Mouse (Mus musculus): Measurements from ENCODE around the gene Evi2a.

Evi2a gene

DNA sequence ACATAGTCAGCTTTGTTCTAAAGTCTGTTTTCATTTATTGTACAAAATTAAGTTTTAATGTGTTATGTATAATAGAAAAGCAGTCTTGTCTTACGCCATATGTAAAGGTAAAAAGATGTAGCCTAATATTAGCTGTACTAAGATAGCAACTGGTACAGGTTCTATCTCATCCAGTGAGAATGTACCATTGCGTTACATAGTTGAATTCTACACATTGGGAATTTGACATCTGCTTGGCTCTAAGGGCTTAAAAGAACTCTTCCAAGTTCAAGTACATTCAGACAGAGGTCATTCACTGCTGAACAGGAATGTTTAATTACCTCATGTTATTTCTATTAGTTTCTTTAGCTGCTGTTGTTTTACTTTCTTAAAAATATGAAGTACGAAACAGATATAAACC lies 3.9 kb downstream of the Evi2a start:
- DNase-seq (ENCODE audit: low spot score in 2 of 2), result no peak

DNA sequence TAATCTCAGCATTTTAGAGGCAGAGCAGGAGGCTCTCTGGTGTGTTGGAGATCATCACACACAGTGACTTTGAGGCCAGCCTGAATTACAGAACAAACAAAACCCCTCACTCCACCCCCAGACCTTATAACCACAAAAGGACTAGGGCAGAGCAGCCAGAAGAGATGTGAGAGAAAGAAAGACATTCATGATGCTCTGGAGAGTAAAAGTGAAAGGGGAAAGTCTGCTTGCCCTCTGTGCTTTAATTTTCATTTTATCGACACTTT lies 6.2 kb downstream of the Evi2a start:
- no peak for DNase-seq (ENCODE audit: low spot score in 2 of 2)

DNA sequence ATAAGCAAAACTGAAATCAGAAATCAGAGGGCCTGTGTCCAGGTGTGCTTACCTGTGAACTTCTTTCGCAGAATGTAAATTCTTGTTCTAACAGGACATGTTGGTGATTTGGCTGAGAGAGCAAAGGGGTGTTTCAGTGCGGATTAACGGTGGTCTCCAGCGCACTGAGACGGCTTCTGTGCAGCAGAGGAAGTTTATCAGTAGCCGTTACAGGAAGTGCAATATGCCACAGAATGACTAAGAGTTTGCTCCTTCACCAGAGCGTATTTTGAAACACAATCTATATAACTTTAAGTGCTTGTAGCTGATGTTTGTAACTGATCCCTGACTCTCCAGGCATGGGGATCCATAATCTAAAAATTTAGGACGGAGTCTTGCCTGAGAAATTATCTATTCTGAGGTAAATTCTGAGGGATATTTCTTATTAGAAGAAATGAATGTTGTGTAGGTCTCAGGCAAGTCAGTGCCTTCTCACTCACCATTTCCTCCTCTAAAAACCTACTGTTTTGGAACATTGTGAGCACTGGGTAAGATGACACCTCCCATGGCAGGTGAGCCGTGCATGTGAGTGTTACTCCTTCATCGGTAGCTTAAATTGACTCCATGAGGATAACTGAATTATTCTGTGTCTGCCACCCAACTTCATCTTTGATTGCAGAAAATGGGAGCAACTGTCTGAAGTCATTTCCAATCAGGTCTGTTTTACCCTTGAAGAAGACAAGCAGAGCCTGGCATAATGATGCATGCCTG lies 6.7 kb downstream of the Evi2a start, which contains the start of gene Evi2b:
TSS of gene Evi2b (minus strand) at position 203 of the 750 bp plus-strand sequence.
- peak; percentile 44 to 53 for DNase-seq (ENCODE audit: low spot score in 2 of 2)

DNA sequence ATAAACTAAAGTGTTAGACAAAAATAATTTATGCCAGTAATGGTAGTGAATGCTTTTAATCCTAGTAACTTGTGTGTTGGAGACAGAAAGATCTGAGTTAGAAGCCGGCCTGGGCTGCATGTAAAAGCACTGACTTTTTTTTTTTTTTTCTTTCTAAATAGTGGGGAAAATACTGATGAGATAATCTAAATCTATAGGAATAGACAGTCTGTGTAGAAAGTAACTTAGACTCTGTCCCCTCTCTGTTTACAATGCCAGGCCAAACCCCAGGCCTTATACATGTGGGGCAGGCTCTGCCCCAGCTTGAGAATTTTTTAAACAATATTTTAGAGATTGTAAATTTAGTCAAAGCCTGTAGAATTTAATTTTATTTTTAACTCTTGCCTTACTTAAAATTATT lies 7.5 kb downstream of the Evi2a start:
- DNase-seq (ENCODE audit: low spot score in 2 of 2), result no peak

GRCm38 (mm10) chr11:79521930-79522329 lies 8.5 kb downstream of the Evi2a start:
- no peak for DNase-seq (ENCODE audit: low spot score in 2 of 2)

- DNase-seq (ENCODE audit: low spot score in 2 of 2), result no peak
Observed at GRCm38 (mm10) chr11:79520772-79521171, 9.6 kb downstream of the Evi2a start.

DNA sequence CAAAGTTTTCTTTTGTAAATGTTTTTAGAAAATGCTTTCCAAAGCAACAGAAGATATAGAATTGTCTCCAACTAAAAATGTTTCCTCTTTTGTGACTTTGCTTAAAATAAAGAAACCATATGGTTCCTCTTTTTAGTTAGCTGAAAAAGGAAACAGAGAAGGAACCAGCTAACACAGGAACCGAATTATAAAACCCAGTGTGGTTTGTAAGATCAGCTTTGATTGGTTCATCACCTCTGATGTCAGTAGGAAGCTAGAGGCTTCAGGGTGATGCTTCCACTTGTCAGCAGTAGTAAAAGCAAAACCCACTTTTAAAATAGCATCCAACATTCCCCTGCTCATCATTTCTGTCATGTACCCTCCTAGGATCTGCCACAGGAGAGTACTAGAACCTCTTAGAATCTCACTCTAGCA lies 10.5 kb downstream of the Evi2a start:
- no peak for DNase-seq (ENCODE audit: low spot score in 2 of 2)

GRCm38 (mm10) chr11:79519299-79519698 lies 11.1 kb downstream of the Evi2a start:
- DNase-seq (ENCODE audit: low spot score in 2 of 2), result no peak

DNA sequence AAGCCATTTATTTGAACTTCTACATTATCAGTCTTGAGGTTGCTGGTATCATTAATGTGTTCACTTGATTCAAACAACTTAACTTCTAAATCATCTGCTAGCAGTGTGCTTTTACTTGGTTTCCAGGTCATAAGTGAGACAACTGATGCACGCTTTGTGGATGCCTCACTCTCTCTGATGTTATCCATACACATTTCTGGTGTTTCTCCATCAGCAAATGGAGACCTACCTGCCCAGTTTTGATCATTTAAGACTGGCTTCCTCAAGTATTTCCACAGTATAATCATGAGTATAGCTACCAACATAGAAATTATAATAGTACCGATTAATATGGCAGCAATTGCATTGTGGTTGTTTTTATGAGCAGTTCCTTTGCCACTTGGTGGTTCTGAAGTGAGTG lies 14.6 kb downstream of the Evi2a start:
- DNase-seq (ENCODE audit: low spot score in 2 of 2), result no peak

GRCm38 (mm10) chr11:79515331-79515730 lies 15.1 kb downstream of the Evi2a start:
- no peak for DNase-seq (ENCODE audit: low spot score in 2 of 2)

DNA sequence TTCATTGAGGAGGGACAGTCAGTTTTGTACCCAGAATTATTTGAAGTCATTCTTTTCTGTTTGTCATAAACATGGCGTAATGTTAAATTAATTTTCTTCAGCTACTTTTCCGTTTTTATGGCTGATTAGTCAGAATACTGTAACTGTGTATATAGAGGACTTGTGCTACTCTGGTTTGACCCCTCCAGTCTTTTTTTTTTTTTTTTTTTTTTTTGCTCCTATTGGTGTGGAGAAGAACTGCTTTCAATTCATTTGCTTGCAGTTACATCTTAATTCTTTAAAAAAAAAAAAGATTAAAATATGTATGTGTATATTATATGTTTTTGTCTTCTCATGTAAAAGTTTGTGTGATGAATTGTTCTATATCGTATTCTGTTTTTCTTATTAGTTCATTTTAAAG lies 18.4 kb downstream of the Evi2a start:
- no peak for DNase-seq (ENCODE audit: low spot score in 2 of 2)

GRCm38 (mm10) chr11:79504506-79504905 lies 25.9 kb downstream of the Evi2a start:
- no peak for DNase-seq (ENCODE audit: low spot score in 2 of 2)

DNA sequence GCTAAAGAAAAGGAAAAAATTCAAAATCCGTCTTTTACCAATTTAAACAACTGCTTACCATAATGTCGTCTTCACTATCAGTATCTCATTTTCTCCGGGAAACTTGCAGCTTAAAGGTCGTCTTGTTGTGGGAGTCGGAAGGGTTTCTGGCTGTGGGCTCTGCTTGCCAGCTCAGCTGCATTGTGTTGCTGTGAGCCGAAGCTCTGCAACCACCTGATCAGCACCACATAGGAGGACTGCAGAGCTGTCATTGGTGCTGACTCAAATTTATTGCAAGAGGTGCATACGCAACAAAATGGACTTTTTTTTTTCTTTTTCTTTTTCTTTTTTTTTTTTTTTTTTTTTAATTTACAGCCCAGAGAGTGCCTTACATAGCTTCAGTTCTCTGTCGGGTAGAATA lies 26.6 kb downstream of the Evi2a start, which contains the start of gene Omg:
TSS of gene Omg (minus strand) at position 240 of the 400 bp plus-strand sequence.
- no peak for DNase-seq (ENCODE audit: low spot score in 2 of 2)

DNA sequence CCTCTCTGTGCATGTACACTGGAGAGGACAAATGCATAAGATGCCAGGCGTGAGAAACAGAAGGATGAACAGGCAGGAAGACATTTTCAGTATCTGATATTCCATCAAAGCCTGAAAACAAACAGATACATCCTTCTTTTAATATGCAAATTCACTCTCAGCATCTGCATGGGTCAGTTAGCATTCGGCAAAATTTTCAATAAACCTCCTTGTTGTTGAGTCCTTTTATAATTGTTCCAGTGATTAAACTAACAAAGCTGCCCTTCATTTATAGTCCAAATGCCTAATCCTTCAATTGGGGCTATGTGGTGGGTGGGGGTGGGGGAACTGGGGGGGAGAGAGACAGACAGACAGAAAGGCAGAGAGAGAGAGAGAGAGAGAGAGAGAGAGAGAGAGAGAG lies 27.5 kb downstream of the Evi2a start:
- DNase-seq (ENCODE audit: low spot score in 2 of 2), result no peak

- no peak for DNase-seq (ENCODE audit: low spot score in 2 of 2)
Observed at GRCm38 (mm10) chr11:79494976-79495800, 35.2 kb downstream of the Evi2a start.

DNA sequence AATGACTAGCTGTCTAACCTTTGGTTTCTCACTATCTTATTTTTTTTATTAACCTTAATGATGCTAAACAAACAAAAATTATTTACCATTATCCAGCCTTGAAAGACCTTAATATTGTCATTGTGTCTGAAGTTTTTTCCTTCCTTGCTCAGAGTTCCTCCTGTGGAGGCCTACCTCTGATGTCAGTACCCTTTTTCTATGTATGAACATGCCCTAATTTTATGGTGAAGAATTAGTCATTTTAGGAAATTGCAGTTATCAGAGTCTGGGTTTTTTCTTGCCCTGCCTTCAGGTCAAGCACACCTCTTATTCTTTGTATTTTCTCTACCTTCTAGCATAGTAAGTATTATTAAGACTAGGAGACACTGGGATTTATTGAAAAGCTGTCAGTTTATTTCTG lies 45.7 kb downstream of the Evi2a start:
- DNase-seq (ENCODE audit: low spot score in 2 of 2), result no peak

GRCm38 (mm10) chr11:79483876-79484528 lies 46.4 kb downstream of the Evi2a start:
- DNase-seq (ENCODE audit: low spot score in 2 of 2), result no peak

DNA sequence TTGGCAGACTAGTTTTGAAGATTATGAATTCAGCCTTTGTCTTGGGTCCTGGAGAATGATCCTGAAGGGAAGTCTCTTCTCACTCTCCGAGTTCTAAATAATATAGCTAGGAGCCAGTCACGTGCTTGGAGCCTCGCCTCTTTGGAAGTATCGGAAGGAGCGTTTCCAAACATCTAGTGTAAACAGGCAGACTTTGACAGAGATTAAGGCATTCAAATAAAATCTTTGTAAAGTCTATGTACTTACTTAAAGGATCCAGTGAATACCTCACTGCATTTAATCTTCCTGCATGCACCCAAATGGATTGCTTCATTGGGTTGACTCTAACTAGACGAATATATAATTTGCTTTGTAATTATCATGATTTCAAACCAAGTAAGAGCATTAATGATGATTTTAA lies 47.0 kb downstream of the Evi2a start:
- no peak for DNase-seq (ENCODE audit: low spot score in 2 of 2)
